Mouse (Mus musculus) lung, adult 2 months (tissue): ENCODE measurements around the gene Il6st.

Experiments
- CTCF ChIP-seq: fragments of 200-500 bp; IDR thresholded peaks from 2 replicates; pipeline ENCODE4 v1.5.1; 2011; ENCODE audit warnings: mild to moderate bottlenecking, low read length, control low read depth; ENCODE audit not compliant: insufficient read depth
- POLR2A ChIP-seq: fragments of 200-500 bp; IDR thresholded peaks from 2 replicates; pipeline ENCODE4 v1.6.1; 2011; ENCODE audit warnings: low read depth, mild to moderate bottlenecking, control low read depth, low read length, borderline replicate concordance; ENCODE audit errors: extremely low read depth

- TF ChIP-seq POLR2A (no peak), CTCF (no peak)
Measured at GRCm38 (mm10) chr13:112439917-112440361, 23.9 kb upstream of the Il6st start.
